Mouse (Mus musculus): ENCODE data around the gene Nbea. TPM values are rescaled to one million over a fixed set of nuclear protein-coding genes. Genes with fewer than 3 reads are reported as not detected.

Gene Nbea
- total RNA-seq, 2 experiments from 2014 or later = 30.8 to 31.9 TPM

GRCm38 (mm10) chr3:55751363-55751762 lies 432.1 kb downstream of the Nbea start:
- DNase-seq = no peak

GRCm38 (mm10) chr3:55750445-55751065 lies 432.9 kb downstream of the Nbea start:
- no peak for DNase-seq

GRCm38 (mm10) chr3:55743885-55744284 lies 439.6 kb downstream of the Nbea start:
- DNase-seq = no peak

- DNase-seq = no peak
Observed at GRCm38 (mm10) chr3:55742654-55743053, 440.8 kb downstream of the Nbea start.

- no peak for DNase-seq
Observed at GRCm38 (mm10) chr3:55742218-55742617, 441.3 kb downstream of the Nbea start.

GRCm38 (mm10) chr3:55741428-55741827 lies 442.1 kb downstream of the Nbea start:
- no peak for DNase-seq

GRCm38 (mm10) chr3:55733665-55734064 lies 449.8 kb downstream of the Nbea start:
- DNase-seq = no peak

- no peak for DNase-seq
Observed at GRCm38 (mm10) chr3:55730549-55730948, 453.0 kb downstream of the Nbea start.

GRCm38 (mm10) chr3:55730142-55730541 lies 453.4 kb downstream of the Nbea start:
- DNase-seq = no peak

- DNase-seq = no peak
Observed at GRCm38 (mm10) chr3:55714260-55714659, 469.2 kb downstream of the Nbea start.

- no peak for DNase-seq
Observed at GRCm38 (mm10) chr3:55713856-55714255, 469.6 kb downstream of the Nbea start.

GRCm38 (mm10) chr3:55710300-55710699 lies 473.2 kb downstream of the Nbea start:
- DNase-seq = no peak

- no peak for DNase-seq
Observed at GRCm38 (mm10) chr3:55701632-55702031, 481.9 kb downstream of the Nbea start.

GRCm38 (mm10) chr3:55697174-55697573 lies 486.3 kb downstream of the Nbea start:
- DNase-seq = no peak

- no peak for DNase-seq
Observed at GRCm38 (mm10) chr3:55693073-55693472, 490.4 kb downstream of the Nbea start.

GRCm38 (mm10) chr3:55688098-55688497 lies 495.4 kb downstream of the Nbea start:
- DNase-seq = no peak

- no peak for DNase-seq
Observed at GRCm38 (mm10) chr3:55686993-55687392, 496.5 kb downstream of the Nbea start.

- DNase-seq = no peak
Observed at GRCm38 (mm10) chr3:55685627-55686026, 497.9 kb downstream of the Nbea start.

GRCm38 (mm10) chr3:55684892-55685291 lies 498.6 kb downstream of the Nbea start:
- no peak for DNase-seq

GRCm38 (mm10) chr3:55677691-55678090 lies 505.8 kb downstream of the Nbea start:
- DNase-seq = no peak

- no peak for DNase-seq
Observed at GRCm38 (mm10) chr3:55674185-55674584, 509.3 kb downstream of the Nbea start.

- DNase-seq = no peak
Observed at GRCm38 (mm10) chr3:55667048-55667447, 516.5 kb downstream of the Nbea start.

- DNase-seq = no peak
Observed at GRCm38 (mm10) chr3:55665928-55666327, 517.6 kb downstream of the Nbea start.

- no peak for DNase-seq
Observed at GRCm38 (mm10) chr3:55664713-55665112, 518.8 kb downstream of the Nbea start.
